Mouse (Mus musculus) thymus, adult 2 months (tissue): ENCODE measurements at regions not wholly inside any gene's neighbourhood (a gene's known extent, or its start where the extent isn't known, plus 50 kb on each side); places are given as distances from the start of the nearest gene placed in this dataset.

Experiments
- CTCF ChIP-seq: fragments of 200-500 bp; IDR thresholded peaks from 2 replicates; pipeline ENCODE4 v1.5.1; 2012; ENCODE audit warnings: mild to moderate bottlenecking, control low read depth, low read length, moderate library complexity, borderline replicate concordance; ENCODE audit not compliant: control insufficient read depth, poor library complexity, insufficient read depth; ENCODE audit errors: extremely low read depth
- POLR2A ChIP-seq: fragments of 200-500 bp; IDR thresholded peaks from 2 replicates; pipeline ENCODE4 v1.6.1; 2012; ENCODE audit warnings: mild to moderate bottlenecking, low read length, control low read depth, moderate library complexity; ENCODE audit not compliant: control insufficient read depth, poor library complexity, insufficient read depth; ENCODE audit errors: extremely low read depth

DNA sequence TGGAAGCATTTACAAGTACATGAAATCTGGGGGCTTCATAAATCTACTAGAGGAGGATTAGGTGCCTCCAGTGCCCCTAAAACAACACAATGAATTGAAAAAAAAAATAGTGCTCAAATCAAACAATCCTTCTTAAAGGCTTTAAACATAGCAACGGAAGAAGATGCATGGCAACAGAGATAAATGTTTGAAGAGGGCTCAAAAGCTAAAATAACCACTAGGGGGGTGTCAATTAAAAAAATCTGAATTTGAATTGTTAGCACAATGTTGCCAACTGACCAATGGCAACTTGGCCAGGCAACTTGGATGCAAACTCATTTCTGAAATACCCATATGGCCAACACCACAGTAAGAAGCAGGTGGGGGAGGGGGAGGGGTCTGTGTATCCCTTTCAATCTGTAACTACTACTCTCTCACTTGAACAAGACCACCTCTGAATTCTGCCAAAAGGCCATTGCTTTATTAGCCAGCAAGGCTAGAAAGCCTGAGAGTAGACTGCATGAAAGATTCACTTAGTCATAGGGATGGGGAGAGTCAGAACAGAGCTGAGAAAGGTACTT, 312.6 kb downstream of the Samd5 start:
- TF ChIP-seq CTCF (no peak), POLR2A (no peak)
